Mouse (Mus musculus) stomach, embryonic 14.5 days (tissue): ENCODE measurements around the gene Prkag2. TPM values are rescaled to one million over a fixed set of nuclear protein-coding genes. Genes with fewer than 3 reads are reported as not detected.
A peak's percentile ranks its signal among the peaks of the same experiment; 100 is the strongest.

ENCODE experiments used
- ATAC-seq: fragments of 200-750 bp; cut with Nextera tagmentation; 2 replicates; pipeline ENCODE4 v1.8.0; 2017; ENCODE audit warnings: low read depth, moderate TSS enrichment; ENCODE audit not compliant: insufficient number of reproducible peaks, insufficient read depth, low FRiP score
- H3K27ac ChIP-seq: fragments of 300-500 bp; sonication (generic); 2 replicates; pipeline ENCODE4 v1.5.1; 2014; ENCODE audit warnings: mild to moderate bottlenecking, low read length, moderate library complexity, mixed read lengths
- H3K27me3 ChIP-seq: fragments of 300-500 bp; sonication (generic); 2 replicates; pipeline ENCODE4 v1.6.1; 2014; ENCODE audit warnings: low read length, control low read depth, mixed read lengths; ENCODE audit not compliant: control insufficient read depth, insufficient read depth
- H3K36me3 ChIP-seq: fragments of 300-500 bp; sonication (generic); 2 replicates; pipeline ENCODE4 v1.6.1; 2014; ENCODE audit warnings: mild to moderate bottlenecking, control low read depth, low read length, moderate library complexity, mixed read lengths; ENCODE audit not compliant: control insufficient read depth, insufficient read depth
- H3K4me1 ChIP-seq: fragments of 300-500 bp; sonication (generic); 2 replicates; pipeline ENCODE4 v1.6.1; 2014; ENCODE audit warnings: low read length, control low read depth, mixed read lengths; ENCODE audit not compliant: control insufficient read depth, insufficient read depth
- H3K4me2 ChIP-seq: fragments of 300-500 bp; sonication (generic); replicated peaks from 2 replicates; pipeline ENCODE4 v1.6.1; 2014; ENCODE audit warnings: low read depth, low read length, control low read depth
- H3K4me3 ChIP-seq: fragments of 300-500 bp; sonication (generic); 2 replicates; pipeline ENCODE4 v1.5.1; 2014; ENCODE audit warnings: low read depth, low read length, control low read depth
- H3K9ac ChIP-seq: fragments of 300-500 bp; sonication (generic); replicated peaks from 2 replicates; pipeline ENCODE4 v1.6.1; 2014; ENCODE audit warnings: low read depth, mild to moderate bottlenecking, control low read depth, low read length, moderate library complexity, mixed read lengths
- H3K9me3 ChIP-seq: fragments of 300-500 bp; sonication (generic); 2 replicates; pipeline ENCODE4 v1.6.1; 2016; ENCODE audit warnings: low read depth, low read length, control low read depth; ENCODE audit not compliant: control insufficient read depth
- WGBS: fragments of 180-500 bp; shearing (Covaris S2); extraction: QIAGEN DNeasy Blood & Tissue Kit; methylation state at CpG from one replicate; pipeline ENCODE4 v1.1.7; 2014; 5-methylcytosine and 5-hydroxymethylcytosine counted together
- polyA plus RNA-seq: library from polyadenylated mRNA; unstranded; fragments of >200 nt; fragmentation: Nextera tagmentation; extraction: Ambion mirVana; gene quantifications from 2 replicates; pipeline ENCODE4 v1.2.1, GENCODE M21; 2014

The Prkag2 gene
- polyA plus RNA-seq, 1 experiment from 2014 or later, result 54.7 TPM

- no peak for ATAC-seq
- Histone ChIP-seq H3K4me2 (no peak overlapping the region), H3K4me1 (no peaks in the 10 kb centered on the region), H3K9me3 (no peaks in the 10 kb centered on the region), H3K9ac (no peak overlapping the region), H3K36me3 (no peaks in the 10 kb centered on the region), H3K27me3 (no peaks in the 10 kb centered on the region), H3K4me3 (no peak overlapping the region), H3K27ac (no peak overlapping the region)
- 64% methylated on average over 4 of the region's 4 CpGs for WGBS
Measured at GRCm38 (mm10) chr5:25075623-25076022, 24.8 kb downstream of the Prkag2 start.

GRCm38 (mm10) chr5:25069815-25070214, 30.6 kb downstream of the Prkag2 start:
- H3K27me3 ChIP-seq, result no peaks in the 10 kb centered on the region
- H3K4me3 ChIP-seq, result no peak overlapping the region
- 53% methylated on average over 5 of the region's 5 CpGs for WGBS
- H3K27ac ChIP-seq, result no peak overlapping the region
- no peaks in the 10 kb centered on the region for H3K9me3 ChIP-seq
- no peaks in the 10 kb centered on the region for H3K36me3 ChIP-seq
- no peak for ATAC-seq
- no peak overlapping the region for H3K9ac ChIP-seq
- peaks cover 28% of the 10 kb centered on the region for H3K4me1 ChIP-seq
- H3K4me2 ChIP-seq, result no peak overlapping the region

DNA sequence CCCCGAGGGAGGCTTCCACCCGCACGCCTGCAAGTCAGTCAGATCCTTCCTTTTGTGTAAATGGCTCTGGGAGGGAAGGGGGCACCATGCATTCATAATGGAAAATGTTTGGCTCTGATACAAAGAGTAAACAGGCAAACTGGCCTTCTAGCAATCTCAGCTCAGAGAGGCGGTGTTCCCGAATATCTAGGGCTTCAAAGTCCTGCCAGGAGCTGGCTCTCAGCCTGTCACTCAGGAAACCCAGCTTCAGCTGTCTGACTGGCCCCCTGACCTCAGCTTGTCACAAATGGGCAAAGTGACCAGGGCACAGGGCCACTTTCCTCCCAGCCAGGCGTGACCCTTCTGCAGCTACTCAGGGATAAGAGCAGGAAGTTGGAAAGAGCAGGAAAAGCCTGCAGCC, 33.3 kb downstream of the Prkag2 start:
- WGBS, result 41% methylated on average over 6 of the region's 6 CpGs
- no peak overlapping the region for H3K4me3 ChIP-seq
- H3K27ac ChIP-seq, result peak overlapping the region; percentile 40; the same call in 1 of the 2 replicates
- peaks cover 31% of the 10 kb centered on the region for H3K4me1 ChIP-seq
- no peak for ATAC-seq
- no peaks in the 10 kb centered on the region for H3K27me3 ChIP-seq
- H3K36me3 ChIP-seq, result no peaks in the 10 kb centered on the region
- no peaks in the 10 kb centered on the region for H3K9me3 ChIP-seq
- no peak overlapping the region for H3K4me2 ChIP-seq
- H3K9ac ChIP-seq, result no peak overlapping the region

DNA sequence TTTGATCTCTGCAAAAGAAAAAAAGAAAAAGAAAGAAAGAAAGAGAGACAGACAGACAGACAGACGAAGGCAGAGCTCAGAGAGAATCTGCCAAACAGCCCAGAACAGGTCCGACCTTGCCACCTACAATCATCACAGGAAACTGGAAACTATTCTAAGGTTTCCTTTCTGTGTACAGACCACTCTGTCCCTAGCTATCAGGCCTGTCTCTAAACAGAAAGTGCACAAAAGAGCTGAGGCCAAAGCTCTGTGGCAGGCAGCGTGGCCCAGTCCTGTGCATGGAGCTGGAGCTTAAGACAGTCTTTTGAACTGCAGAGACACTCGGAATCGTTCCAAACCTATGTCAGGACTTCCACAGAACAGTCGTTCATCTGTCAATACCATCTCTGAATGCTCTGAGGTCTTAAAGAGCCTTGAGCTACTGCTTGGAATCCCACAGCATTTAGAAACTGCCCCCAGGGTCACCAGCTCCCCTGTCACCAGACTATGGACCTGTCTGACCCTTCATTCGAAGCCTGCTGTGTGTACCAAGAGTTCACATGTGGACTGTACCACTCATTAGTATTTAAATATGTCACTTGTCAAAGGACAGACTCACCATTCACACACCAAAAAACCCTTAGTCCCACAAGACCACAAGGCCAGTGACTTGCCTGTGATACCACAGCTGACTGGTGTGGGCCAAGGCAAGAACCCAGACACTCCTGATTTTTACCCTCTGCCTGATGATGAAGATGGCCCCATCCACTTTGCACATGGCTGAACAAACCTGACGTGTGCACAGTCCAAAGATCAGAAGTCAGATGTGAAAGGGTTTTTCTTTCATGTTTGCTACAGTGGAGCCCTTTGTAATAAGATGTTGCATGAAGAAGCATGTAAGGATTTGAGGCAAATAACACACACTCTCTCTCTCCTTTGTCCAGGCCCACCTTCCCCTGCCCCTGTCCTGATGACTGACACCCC, 35.9 kb downstream of the Prkag2 start:
- Histone ChIP-seq H3K27me3 (no peaks in the 10 kb centered on the region), H3K27ac (no peak overlapping the region), H3K4me1 (peaks cover 37% of the 10 kb centered on the region), H3K4me2 (no peak overlapping the region), H3K9me3 (no peaks in the 10 kb centered on the region), H3K36me3 (no peaks in the 10 kb centered on the region), H3K4me3 (no peak overlapping the region), H3K9ac (no peak overlapping the region)
- WGBS, result 56% methylated on average over 8 of the region's 8 CpGs
- no peak for ATAC-seq

DNA sequence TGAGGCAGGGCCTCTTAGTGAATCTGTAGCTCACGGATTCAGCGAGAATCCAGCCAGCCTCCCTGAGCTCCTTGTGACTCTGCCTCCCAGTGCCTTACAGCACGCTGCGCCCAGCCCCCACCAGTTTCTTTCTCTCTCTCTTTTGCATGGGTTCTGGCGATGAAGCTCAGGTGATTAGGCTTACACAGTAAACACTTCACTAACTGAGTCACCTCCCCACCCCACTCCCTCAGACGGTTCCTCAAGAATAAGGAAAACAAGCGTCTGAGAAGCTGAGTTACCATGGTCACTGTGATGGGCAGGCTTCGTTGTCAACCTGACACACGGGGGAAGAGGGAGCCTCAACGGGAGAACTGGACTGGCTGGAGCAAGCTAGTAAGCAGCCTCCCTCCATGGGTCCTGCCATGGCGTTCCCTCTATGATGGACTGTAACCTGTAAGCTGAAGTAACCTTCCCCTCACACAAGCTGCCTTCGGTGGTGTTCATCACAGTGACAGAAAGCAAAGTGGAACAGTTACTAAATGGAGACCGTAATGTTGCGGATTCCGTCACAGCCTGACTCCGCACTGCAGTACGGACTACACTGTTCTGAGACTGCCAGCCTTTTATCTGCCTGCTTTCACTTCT, 37.8 kb downstream of the Prkag2 start:
- Histone ChIP-seq H3K27me3 (no peaks in the 10 kb centered on the region), H3K9me3 (no peaks in the 10 kb centered on the region), H3K4me3 (no peak overlapping the region), H3K27ac (no peak overlapping the region), H3K36me3 (no peaks in the 10 kb centered on the region), H3K9ac (no peak overlapping the region), H3K4me2 (no peak overlapping the region; the same call in 1 of the 2 replicates), H3K4me1 (peaks cover 44% of the 10 kb centered on the region)
- 37% methylated on average over 17 of the region's 17 CpGs for WGBS
- peak; percentile 54; the same call in 1 of the 2 replicates for ATAC-seq

GRCm38 (mm10) chr5:25058853-25059741, 41.3 kb downstream of the Prkag2 start:
- WGBS, result 24% methylated on average over 21 of the region's 21 CpGs
- Histone ChIP-seq H3K27ac (no peak overlapping the region; the same call in 1 of the 2 replicates), H3K9ac (no peak overlapping the region)

GRCm38 (mm10) chr5:25058417-25058816, 42.0 kb downstream of the Prkag2 start:
- Histone ChIP-seq H3K9ac (no peak overlapping the region), H3K9me3 (no peaks in the 10 kb centered on the region), H3K27me3 (no peaks in the 10 kb centered on the region), H3K4me1 (peaks cover 25% of the 10 kb centered on the region), H3K36me3 (no peaks in the 10 kb centered on the region), H3K4me2 (no peak overlapping the region), H3K27ac (no peak overlapping the region; the same call in 1 of the 2 replicates), H3K4me3 (no peak overlapping the region)
- ATAC-seq, result peak; percentile 40; the same call in 1 of the 2 replicates
- WGBS, result 32% methylated on average over 7 of the region's 7 CpGs

More at GRCm38 (mm10) chr5:25058853-25059741, 41.3 kb downstream of the Prkag2 start:
- peaks cover 25% of the 10 kb centered on the region for H3K4me1 ChIP-seq
- 0 out of 2 replicates have a peak overlapping the region, but pooled peaks have one; percentile 5 for H3K4me2 ChIP-seq
- H3K27me3 ChIP-seq, result no peaks in the 10 kb centered on the region
- H3K36me3 ChIP-seq, result no peaks in the 10 kb centered on the region
- no peak overlapping the region for H3K4me3 ChIP-seq
- ATAC-seq, result 0 out of 2 replicates have a peak, but pooled peaks have one; percentile 15
- no peaks in the 10 kb centered on the region for H3K9me3 ChIP-seq

DNA sequence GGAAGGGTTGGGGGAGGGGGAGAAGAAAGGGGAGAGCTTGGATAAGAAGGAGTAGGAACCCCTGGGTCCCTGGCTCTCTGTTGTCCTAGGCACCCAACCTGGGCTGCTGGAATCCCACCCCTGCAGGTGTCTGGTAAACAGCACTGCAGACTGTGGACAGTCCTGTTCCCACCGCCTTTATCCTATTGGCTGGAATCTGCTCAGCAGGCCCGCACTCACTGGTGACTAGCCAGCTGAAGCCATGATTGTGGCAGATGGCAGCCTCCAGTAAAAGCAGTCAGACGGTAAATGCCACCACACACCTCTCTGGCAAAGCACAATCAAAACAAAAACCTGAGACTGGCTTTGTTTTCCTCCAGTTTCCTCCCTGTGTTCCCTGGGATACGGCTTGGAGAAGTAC, 45.2 kb downstream of the Prkag2 start:
- H3K27me3 ChIP-seq, result no peaks in the 10 kb centered on the region
- no peak for ATAC-seq
- H3K27ac ChIP-seq, result no peak overlapping the region
- peaks cover 22% of the 10 kb centered on the region for H3K4me1 ChIP-seq
- no peak overlapping the region for H3K4me3 ChIP-seq
- no peak overlapping the region for H3K4me2 ChIP-seq
- H3K36me3 ChIP-seq, result no peaks in the 10 kb centered on the region
- 49% methylated on average over 4 of the region's 4 CpGs for WGBS
- H3K9me3 ChIP-seq, result no peaks in the 10 kb centered on the region
- H3K9ac ChIP-seq, result no peak overlapping the region
